Mouse (Mus musculus) forebrain, embryonic 15.5 days (tissue): ENCODE results near the gene Tor1aip1. TPM values are rescaled to one million over a fixed set of nuclear protein-coding genes. Genes with fewer than 3 reads are reported as not detected.

ENCODE experiments used
- ATAC-seq: fragments of 200-750 bp; cut with Nextera tagmentation; replicated peaks from 2 replicates; pipeline ENCODE4 v1.8.0; 2017; ENCODE audit warnings: mild to moderate bottlenecking, moderate TSS enrichment, moderate library complexity
- H3K27ac ChIP-seq: fragments of 300-500 bp; sonication (generic); replicated peaks from 2 replicates; pipeline ENCODE4 v1.5.1; 2015; ENCODE audit warnings: mild to moderate bottlenecking, inconsistent platforms
- H3K27me3 ChIP-seq: fragments of 300-500 bp; sonication (generic); 2 replicates; pipeline ENCODE4 v1.6.1; 2015; ENCODE audit warnings: inconsistent platforms
- H3K36me3 ChIP-seq: fragments of 300-500 bp; sonication (generic); 2 replicates; pipeline ENCODE4 v1.6.1; 2015; ENCODE audit warnings: mild to moderate bottlenecking, inconsistent platforms
- H3K4me1 ChIP-seq: fragments of 300-500 bp; sonication (generic); 2 replicates; pipeline ENCODE4 v1.6.1; 2015; ENCODE audit warnings: inconsistent platforms
- H3K4me2 ChIP-seq: fragments of 300-500 bp; sonication (generic); replicated peaks from 2 replicates; pipeline ENCODE4 v1.6.1; 2015; ENCODE audit warnings: mild to moderate bottlenecking, inconsistent platforms
- H3K4me3 ChIP-seq: fragments of 300-500 bp; sonication (generic); 2 replicates; pipeline ENCODE4 v1.5.1; 2015; ENCODE audit warnings: mild to moderate bottlenecking, inconsistent platforms
- H3K9ac ChIP-seq: fragments of 300-500 bp; sonication (generic); replicated peaks from 2 replicates; pipeline ENCODE4 v1.6.1; 2015; ENCODE audit warnings: mild to moderate bottlenecking, inconsistent platforms
- H3K9me3 ChIP-seq: fragments of 300-500 bp; sonication (generic); 2 replicates; pipeline ENCODE4 v1.6.1; 2016; ENCODE audit warnings: inconsistent platforms
- WGBS: fragments of 180-500 bp; shearing (Covaris S2); methylation state at CpG from one replicate; pipeline ENCODE4 v1.1.7; 2015; ENCODE audit warnings: mixed read lengths; 5-methylcytosine and 5-hydroxymethylcytosine counted together
- polyA plus RNA-seq: library from polyadenylated mRNA; unstranded; fragments of >200 nt; fragmentation: Nextera tagmentation; extraction: Ambion mirVana; gene quantifications from 2 replicates; pipeline ENCODE4 v1.2.1, GENCODE M21; 2015

Tor1aip1 gene
- polyA plus RNA-seq, 1 experiment from 2014 or later, result 24.9 TPM

- no peak overlapping the region for H3K4me2 ChIP-seq
- no peaks in the 10 kb centered on the region for H3K9me3 ChIP-seq
- peaks cover 44% of the 10 kb centered on the region for H3K36me3 ChIP-seq
- H3K27ac ChIP-seq, result no peak overlapping the region
- WGBS, result 85% methylated on average over 3 of the region's 3 CpGs
- no peak for ATAC-seq
- no peaks in the 10 kb centered on the region for H3K4me1 ChIP-seq
- no peak overlapping the region for H3K4me3 ChIP-seq
- no peaks in the 10 kb centered on the region for H3K27me3 ChIP-seq
- no peak overlapping the region for H3K9ac ChIP-seq
Observed at GRCm38 (mm10) chr1:156027849-156028248, 8.4 kb downstream of the Tor1aip1 start.

DNA sequence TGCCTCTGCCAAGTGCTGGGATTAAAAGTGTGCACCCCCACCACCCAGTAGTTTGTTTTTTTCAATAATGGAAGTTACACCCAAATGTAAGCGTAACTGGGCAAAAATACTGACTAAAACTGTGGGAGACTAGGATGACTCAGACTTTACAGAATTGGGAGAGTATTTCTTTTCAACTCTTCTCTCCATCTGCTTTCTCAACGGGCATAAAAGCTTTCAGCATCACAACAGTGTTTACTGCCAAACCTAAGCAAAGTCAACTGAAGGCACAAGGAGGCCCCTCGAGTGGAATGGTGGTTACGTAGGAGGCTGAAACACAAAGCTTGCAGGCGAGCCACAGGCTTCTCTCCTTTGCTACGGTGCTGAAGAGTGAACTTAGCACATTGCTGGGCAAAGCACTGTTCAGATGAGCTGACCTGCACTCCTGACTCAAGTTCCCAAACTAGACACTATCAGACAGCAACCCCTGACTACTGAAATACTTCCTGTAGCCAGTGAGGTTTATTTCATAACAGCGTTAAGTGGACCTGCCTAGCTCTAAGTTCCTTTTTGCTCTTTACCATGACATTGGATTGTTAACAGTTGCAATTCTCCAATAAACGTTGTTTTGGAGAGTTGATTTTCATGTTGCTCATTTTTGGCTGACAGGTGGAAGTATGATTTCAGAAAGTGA, 11.3 kb downstream of the Tor1aip1 start:
- Histone ChIP-seq H3K9ac (no peak overlapping the region), H3K4me1 (no peaks in the 10 kb centered on the region), H3K27ac (no peak overlapping the region), H3K4me2 (no peak overlapping the region), H3K27me3 (no peaks in the 10 kb centered on the region), H3K4me3 (no peak overlapping the region), H3K36me3 (peaks cover 33% of the 10 kb centered on the region), H3K9me3 (no peaks in the 10 kb centered on the region)
- ATAC-seq, result no peak
- 84% methylated on average over 8 of the region's 8 CpGs for WGBS

DNA sequence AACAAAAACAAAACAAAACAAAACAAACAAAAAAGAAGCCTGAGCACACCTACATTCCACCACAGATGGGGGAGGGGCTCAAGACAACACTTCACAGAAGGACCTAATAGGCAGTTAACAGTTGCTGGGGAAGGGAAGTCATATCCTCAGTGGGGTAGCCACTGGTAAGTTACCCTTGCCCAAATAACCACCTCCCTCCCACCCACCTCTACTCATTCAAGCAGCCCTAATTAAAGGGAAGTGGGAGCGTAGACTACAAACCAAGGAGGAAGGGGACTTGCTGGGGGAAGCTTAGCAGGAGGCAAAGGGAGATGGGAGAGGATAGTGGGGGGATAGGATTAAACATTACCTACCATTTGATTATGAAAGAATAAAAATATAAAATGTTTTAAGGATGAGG, 15.9 kb downstream of the Tor1aip1 start:
- WGBS, result 93% methylated on average over 1 of the region's 1 CpGs
- H3K36me3 ChIP-seq, result peaks cover 47% of the 10 kb centered on the region
- H3K4me2 ChIP-seq, result no peak overlapping the region
- no peaks in the 10 kb centered on the region for H3K27me3 ChIP-seq
- no peak overlapping the region for H3K4me3 ChIP-seq
- no peaks in the 10 kb centered on the region for H3K9me3 ChIP-seq
- H3K27ac ChIP-seq, result no peak overlapping the region
- H3K9ac ChIP-seq, result no peak overlapping the region
- ATAC-seq, result no peak
- no peaks in the 10 kb centered on the region for H3K4me1 ChIP-seq

GRCm38 (mm10) chr1:156019800-156020199, 16.5 kb downstream of the Tor1aip1 start:
- Histone ChIP-seq H3K27ac (no peak overlapping the region), H3K4me1 (no peaks in the 10 kb centered on the region), H3K36me3 (peaks cover 49% of the 10 kb centered on the region), H3K27me3 (no peaks in the 10 kb centered on the region), H3K4me2 (no peak overlapping the region), H3K9me3 (no peaks in the 10 kb centered on the region), H3K9ac (no peak overlapping the region), H3K4me3 (no peak overlapping the region)
- WGBS, result 100% methylated on average over 1 of the region's 1 CpGs
- no peak for ATAC-seq

- Histone ChIP-seq H3K4me2 (no peak overlapping the region), H3K27ac (no peak overlapping the region), H3K9ac (no peak overlapping the region), H3K4me1 (no peaks in the 10 kb centered on the region), H3K9me3 (no peaks in the 10 kb centered on the region), H3K4me3 (no peak overlapping the region), H3K27me3 (no peaks in the 10 kb centered on the region), H3K36me3 (peaks cover 52% of the 10 kb centered on the region)
- ATAC-seq, result no peak
- WGBS, result 100% methylated on average over 1 of the region's 1 CpGs
Observed at GRCm38 (mm10) chr1:156009003-156009402, 27.3 kb downstream of the Tor1aip1 start.

DNA sequence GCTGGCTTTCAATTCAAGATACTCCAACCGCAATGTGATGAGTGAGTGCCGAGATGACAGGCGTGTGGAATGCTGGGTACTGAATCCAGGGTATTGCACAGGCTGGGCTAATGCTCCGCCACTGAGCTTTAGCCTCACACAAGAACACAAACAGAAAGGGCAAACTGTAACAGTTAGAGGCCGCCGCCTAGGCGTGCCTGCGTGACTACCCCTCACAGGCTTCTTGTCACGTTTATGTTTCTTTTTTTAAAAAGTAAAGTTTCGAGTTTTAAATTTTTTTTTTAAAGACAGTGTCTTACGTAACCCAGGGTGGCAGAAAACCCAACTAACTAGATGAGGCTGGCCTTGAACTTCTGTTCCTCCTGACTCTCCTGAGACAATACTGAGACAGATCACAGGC, 30.4 kb downstream of the Tor1aip1 start:
- no peak for ATAC-seq
- H3K27ac ChIP-seq, result no peak overlapping the region
- 91% methylated on average over 11 of the region's 11 CpGs for WGBS
- no peak overlapping the region for H3K4me2 ChIP-seq
- no peaks in the 10 kb centered on the region for H3K27me3 ChIP-seq
- H3K9ac ChIP-seq, result no peak overlapping the region
- H3K9me3 ChIP-seq, result no peaks in the 10 kb centered on the region
- no peak overlapping the region for H3K4me3 ChIP-seq
- no peaks in the 10 kb centered on the region for H3K4me1 ChIP-seq
- H3K36me3 ChIP-seq, result peaks cover 33% of the 10 kb centered on the region

DNA sequence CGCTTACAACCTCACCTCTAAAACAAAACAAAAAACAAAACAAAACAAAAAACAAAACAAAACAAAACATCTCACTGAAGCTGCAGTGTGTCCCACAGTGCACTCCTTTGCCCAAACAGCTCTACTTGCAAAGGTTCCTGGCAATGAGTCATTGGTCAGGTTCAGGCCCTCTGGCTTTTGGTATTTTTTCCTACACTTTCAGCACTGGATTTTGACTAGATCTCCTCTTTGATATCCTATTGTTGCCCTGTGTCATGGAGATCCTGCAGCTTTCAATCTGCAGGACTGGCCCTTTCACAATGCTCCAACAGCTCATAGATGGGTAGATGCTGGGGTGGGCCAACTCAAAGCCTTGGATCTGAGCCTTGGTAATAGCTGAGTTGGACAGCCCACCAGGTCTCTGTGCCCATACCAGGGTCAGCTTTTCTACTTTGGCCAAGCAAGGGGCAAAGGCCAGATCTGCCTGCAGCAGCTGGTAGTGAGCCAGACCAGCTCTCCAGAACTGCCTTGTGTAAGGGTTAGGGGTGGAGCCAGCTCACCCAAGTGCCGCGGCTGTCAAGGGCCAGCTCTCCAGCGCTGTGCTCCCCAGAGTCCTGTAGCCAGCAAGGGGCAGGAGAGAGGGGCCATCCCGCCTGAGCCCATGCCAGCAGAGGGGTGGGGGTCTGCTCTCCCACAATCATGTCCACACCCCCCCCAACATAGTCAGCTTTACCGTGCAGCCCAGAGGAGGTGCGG, 32.9 kb downstream of the Tor1aip1 start:
- H3K4me1 ChIP-seq, result no peaks in the 10 kb centered on the region
- no peaks in the 10 kb centered on the region for H3K27me3 ChIP-seq
- H3K27ac ChIP-seq, result no peak overlapping the region
- H3K36me3 ChIP-seq, result peaks cover 26% of the 10 kb centered on the region
- WGBS, result 87% methylated on average over 7 of the region's 7 CpGs
- no peaks in the 10 kb centered on the region for H3K9me3 ChIP-seq
- no peak overlapping the region for H3K4me3 ChIP-seq
- H3K9ac ChIP-seq, result no peak overlapping the region
- H3K4me2 ChIP-seq, result no peak overlapping the region
- no peak for ATAC-seq

GRCm38 (mm10) chr1:156002366-156002765, 33.9 kb downstream of the Tor1aip1 start:
- H3K4me3 ChIP-seq, result no peak overlapping the region
- peaks cover 19% of the 10 kb centered on the region for H3K36me3 ChIP-seq
- no peaks in the 10 kb centered on the region for H3K27me3 ChIP-seq
- ATAC-seq, result no peak
- H3K4me1 ChIP-seq, result no peaks in the 10 kb centered on the region
- WGBS, result 90% methylated on average over 8 of the region's 8 CpGs
- no peak overlapping the region for H3K27ac ChIP-seq
- H3K4me2 ChIP-seq, result no peak overlapping the region
- H3K9me3 ChIP-seq, result no peaks in the 10 kb centered on the region
- no peak overlapping the region for H3K9ac ChIP-seq

GRCm38 (mm10) chr1:155995612-155996011, 40.7 kb downstream of the Tor1aip1 start:
- H3K4me2 ChIP-seq, result no peak overlapping the region
- no peak overlapping the region for H3K27ac ChIP-seq
- H3K9me3 ChIP-seq, result no peaks in the 10 kb centered on the region
- H3K4me1 ChIP-seq, result no peaks in the 10 kb centered on the region
- no peak for ATAC-seq
- H3K4me3 ChIP-seq, result no peak overlapping the region
- no peaks in the 10 kb centered on the region for H3K27me3 ChIP-seq
- H3K9ac ChIP-seq, result no peak overlapping the region
- H3K36me3 ChIP-seq, result no peaks in the 10 kb centered on the region
- WGBS, result 89% methylated on average over 2 of the region's 2 CpGs

- 90% methylated on average over 2 of the region's 2 CpGs for WGBS
- no peaks in the 10 kb centered on the region for H3K9me3 ChIP-seq
- no peak for ATAC-seq
- H3K4me1 ChIP-seq, result no peaks in the 10 kb centered on the region
- H3K4me3 ChIP-seq, result no peak overlapping the region
- no peak overlapping the region for H3K27ac ChIP-seq
- H3K4me2 ChIP-seq, result no peak overlapping the region
- no peak overlapping the region for H3K9ac ChIP-seq
- no peaks in the 10 kb centered on the region for H3K36me3 ChIP-seq
- no peaks in the 10 kb centered on the region for H3K27me3 ChIP-seq
Observed at GRCm38 (mm10) chr1:155994524-155994923, 41.8 kb downstream of the Tor1aip1 start.

DNA sequence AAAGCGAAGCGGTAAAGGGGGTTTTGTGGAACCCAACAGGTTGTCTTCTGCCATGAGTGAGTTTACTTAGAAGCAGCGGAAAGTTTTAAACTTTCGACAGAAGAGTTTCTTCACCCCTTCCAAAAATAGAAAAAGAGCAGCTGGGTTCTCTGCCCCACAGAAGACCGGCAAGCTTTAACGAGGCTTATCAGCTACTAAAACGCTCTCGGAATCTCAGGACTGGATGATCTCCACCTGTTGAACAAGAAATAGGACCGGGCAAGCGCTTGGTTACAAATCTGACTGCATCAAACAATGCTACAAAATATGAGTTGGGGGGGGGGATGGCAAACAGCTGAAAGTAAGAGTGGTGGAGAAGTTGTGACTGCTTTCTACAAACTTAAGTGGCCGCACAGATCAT, 45.9 kb downstream of the Tor1aip1 start:
- Histone ChIP-seq H3K9ac (no peak overlapping the region), H3K4me3 (no peak overlapping the region), H3K27me3 (no peaks in the 10 kb centered on the region), H3K27ac (no peak overlapping the region), H3K4me1 (no peaks in the 10 kb centered on the region), H3K4me2 (no peak overlapping the region), H3K9me3 (no peaks in the 10 kb centered on the region), H3K36me3 (no peaks in the 10 kb centered on the region)
- 62% methylated on average over 11 of the region's 11 CpGs for WGBS
- ATAC-seq, result no peak

- Histone ChIP-seq H3K27me3 (no peaks in the 10 kb centered on the region), H3K9ac (no peak overlapping the region), H3K4me1 (no peaks in the 10 kb centered on the region), H3K4me2 (no peak overlapping the region), H3K36me3 (no peaks in the 10 kb centered on the region), H3K9me3 (no peaks in the 10 kb centered on the region), H3K27ac (no peak overlapping the region), H3K4me3 (no peak overlapping the region)
- ATAC-seq, result no peak
- WGBS, result 0% methylated on average over 2 of the region's 2 CpGs
Observed at GRCm38 (mm10) chr1:155989387-155989786, 46.9 kb downstream of the Tor1aip1 start.

GRCm38 (mm10) chr1:155987625-155988024, 48.7 kb downstream of the Tor1aip1 start:
- 76% methylated on average over 2 of the region's 2 CpGs for WGBS
- Histone ChIP-seq H3K27ac (no peak overlapping the region), H3K4me3 (no peak overlapping the region), H3K9me3 (no peaks in the 10 kb centered on the region), H3K4me2 (no peak overlapping the region), H3K27me3 (no peaks in the 10 kb centered on the region), H3K4me1 (no peaks in the 10 kb centered on the region), H3K36me3 (no peaks in the 10 kb centered on the region), H3K9ac (no peak overlapping the region)
- no peak for ATAC-seq
